Mouse (Mus musculus) kidney, embryonic 16.5 days (tissue): ENCODE results near the gene Stk4. TPM values are rescaled to one million over a fixed set of nuclear protein-coding genes. Genes with fewer than 3 reads are reported as not detected.

Source experiments
- ATAC-seq: fragments of 200-750 bp; cut with Nextera tagmentation; 2 replicates; pipeline ENCODE4 v1.8.0; 2017; ENCODE audit warnings: moderate TSS enrichment; ENCODE audit not compliant: low FRiP score, low TSS enrichment
- H3K27ac ChIP-seq: fragments of 300-500 bp; sonication (generic); 2 replicates; pipeline ENCODE4 v1.5.1; 2014; ENCODE audit warnings: low read length
- H3K27me3 ChIP-seq: fragments of 300-500 bp; sonication (generic); 2 replicates; pipeline ENCODE4 v1.6.1; 2014; ENCODE audit warnings: low read length, control low read depth, mixed read lengths; ENCODE audit not compliant: insufficient read depth
- H3K36me3 ChIP-seq: fragments of 300-500 bp; sonication (generic); 2 replicates; pipeline ENCODE4 v1.6.1; 2014; ENCODE audit warnings: low read length, control low read depth, mixed read lengths; ENCODE audit not compliant: insufficient read depth
- H3K4me1 ChIP-seq: fragments of 300-500 bp; sonication (generic); 2 replicates; pipeline ENCODE4 v1.6.1; 2014; ENCODE audit warnings: low read length, control low read depth, mixed read lengths; ENCODE audit not compliant: insufficient read depth
- H3K4me2 ChIP-seq: fragments of 300-500 bp; sonication (generic); replicated peaks from 2 replicates; pipeline ENCODE4 v1.6.1; 2014; ENCODE audit warnings: low read depth, low read length
- H3K4me3 ChIP-seq: fragments of 300-500 bp; sonication (generic); 2 replicates; pipeline ENCODE4 v1.5.1; 2014; ENCODE audit warnings: mild to moderate bottlenecking, low read length
- H3K9ac ChIP-seq: fragments of 300-500 bp; sonication (generic); replicated peaks from 2 replicates; pipeline ENCODE4 v1.6.1; 2014; ENCODE audit warnings: low read length
- H3K9me3 ChIP-seq: fragments of 300-500 bp; sonication (generic); 2 replicates; pipeline ENCODE4 v1.6.1; 2016; ENCODE audit warnings: low read length, control low read depth
- WGBS: fragments of 180-500 bp; shearing (Covaris S2); extraction: QIAGEN DNeasy Blood & Tissue Kit; methylation state at CpG from one replicate; pipeline ENCODE4 v1.1.7; 2014; 5-methylcytosine and 5-hydroxymethylcytosine counted together
- polyA plus RNA-seq: library from polyadenylated mRNA; unstranded; fragments of >200 nt; fragmentation: Nextera tagmentation; extraction: Ambion mirVana; gene quantifications from 2 replicates; pipeline ENCODE4 v1.2.1, GENCODE M21; 2015

The Stk4 gene
- polyA plus RNA-seq, 1 experiment from 2014 or later: 22.8 TPM

- Histone ChIP-seq H3K27ac (no peak overlapping the region), H3K4me1 (no peaks in the 10 kb centered on the region)
These were observed 126.0 kb downstream of the Stk4 start for GRCm38 (mm10) chr2:164195971-164196699.

GRCm38 (mm10) chr2:164196700-164196990 is 126.5 kb downstream of the Stk4 start:
- no peak overlapping the region for H3K27ac ChIP-seq
- no peaks in the 10 kb centered on the region for H3K36me3 ChIP-seq
- H3K4me2 ChIP-seq: no peak overlapping the region
- no peak overlapping the region for H3K4me3 ChIP-seq
- H3K4me1 ChIP-seq: no peaks in the 10 kb centered on the region
- ATAC-seq: no peak
- H3K27me3 ChIP-seq: no peaks in the 10 kb centered on the region
- H3K9ac ChIP-seq: no peak overlapping the region
- WGBS: 73% methylated on average over 5 of the region's 5 CpGs
- no peaks in the 10 kb centered on the region for H3K9me3 ChIP-seq

More at GRCm38 (mm10) chr2:164195971-164196699, 126.0 kb downstream of the Stk4 start:
- H3K9me3 ChIP-seq: no peaks in the 10 kb centered on the region
- H3K27me3 ChIP-seq: no peaks in the 10 kb centered on the region
- ATAC-seq: no peak
- no peak overlapping the region for H3K4me2 ChIP-seq
- 87% methylated on average over 5 of the region's 5 CpGs for WGBS
- H3K36me3 ChIP-seq: no peaks in the 10 kb centered on the region
- H3K9ac ChIP-seq: no peak overlapping the region
- no peak overlapping the region for H3K4me3 ChIP-seq

- H3K27ac ChIP-seq: no peak within 1 kb of the TSS
- no peaks in the 10 kb centered on the region for H3K9me3 ChIP-seq
- H3K27me3 ChIP-seq: no peaks in the 10 kb centered on the region
- no peaks in the 10 kb centered on the region for H3K4me1 ChIP-seq
- no peak within 1 kb of the TSS for H3K4me3 ChIP-seq
- ATAC-seq: no peak
- no peak within 1 kb of the TSS for H3K9ac ChIP-seq
- no peak within 1 kb of the TSS for H3K4me2 ChIP-seq
- no peaks in the 10 kb centered on the region for H3K36me3 ChIP-seq
- 68% methylated on average over 20 of the region's 20 CpGs for WGBS
These were observed 129.7 kb downstream of the Stk4 start, which contains the start of gene Wfdc15a for GRCm38 (mm10) chr2:164199626-164200327. Wfdc15a (minus strand) TSS chr2:164200130.

Other genes with a start within 250 kb of the Stk4 start
- gene Ccn5, start 249.5 kb upstream of the Stk4 start, polyA plus RNA-seq: 0.23 and 0.39 TPM in 2 replicates
- not detected in 2 replicates for gene Kcnk15, start 216.7 kb upstream of the Stk4 start, polyA plus RNA-seq
- gene Rims4, start 151.6 kb upstream of the Stk4 start, polyA plus RNA-seq: 0.37 and 0.79 TPM in 2 replicates
- 297 and 300 TPM in 2 replicates for gene Ywhab, start 75.4 kb upstream of the Stk4 start, polyA plus RNA-seq
- 1.7 and 1.8 TPM in 2 replicates for gene Pabpc1l, start 44.9 kb upstream of the Stk4 start, polyA plus RNA-seq
- 66.5 and 70.0 TPM in 2 replicates for gene Tomm34, start 847 bp downstream of the Stk4 start, polyA plus RNA-seq
- gene Kcns1, start 100.8 kb downstream of the Stk4 start, polyA plus RNA-seq: 0.21 and 0.25 TPM in 2 replicates
- not detected in 2 replicates for gene Wfdc5, start 112.4 kb downstream of the Stk4 start, polyA plus RNA-seq
- gene Wfdc12, start 120.3 kb downstream of the Stk4 start, polyA plus RNA-seq: not detected in 2 replicates
- gene Wfdc15a, start 129.8 kb downstream of the Stk4 start, polyA plus RNA-seq: not detected in 2 replicates
- 98.1 and 100 TPM in 2 replicates for gene Wfdc15b, start 151.3 kb downstream of the Stk4 start, polyA plus RNA-seq
- gene Svs2, start 168.1 kb downstream of the Stk4 start, polyA plus RNA-seq: not detected in 2 replicates
- gene Svs3b, start 186.3 kb downstream of the Stk4 start, polyA plus RNA-seq: not detected in 2 replicates
- gene Svs4, start 208.1 kb downstream of the Stk4 start, polyA plus RNA-seq: not detected in 2 replicates
- gene Svs3a, start 218.9 kb downstream of the Stk4 start, polyA plus RNA-seq: not detected in 2 replicates
- gene Svs6, start 246.4 kb downstream of the Stk4 start, polyA plus RNA-seq: not detected in 2 replicates